Mouse (Mus musculus) liver, embryonic 15.5 days (tissue): ENCODE measurements around the gene A730071L15Rik. TPM values are rescaled to one million over a fixed set of nuclear protein-coding genes. Genes with fewer than 3 reads are reported as not detected.

Experiments used
- ATAC-seq: fragments of 200-750 bp; cut with Nextera tagmentation; 2 replicates; pipeline ENCODE4 v1.8.0; 2017; ENCODE audit warnings: moderate number of reproducible peaks, mild to moderate bottlenecking, moderate library complexity; ENCODE audit not compliant: insufficient read depth
- H3K27ac ChIP-seq: fragments of 300-500 bp; sonication (generic); replicated peaks from 2 replicates; pipeline ENCODE4 v1.5.1; 2015; ENCODE audit warnings: mild to moderate bottlenecking, inconsistent platforms
- H3K27me3 ChIP-seq: fragments of 300-500 bp; sonication (generic); 2 replicates; pipeline ENCODE4 v1.6.1; 2015; ENCODE audit warnings: mild to moderate bottlenecking, inconsistent platforms
- H3K36me3 ChIP-seq: fragments of 300-500 bp; sonication (generic); replicated peaks from 2 replicates; pipeline ENCODE4 v1.6.1; 2015; ENCODE audit warnings: moderate library complexity, mild to moderate bottlenecking, inconsistent platforms
- H3K4me1 ChIP-seq: fragments of 300-500 bp; sonication (generic); replicated peaks from 2 replicates; pipeline ENCODE4 v1.6.1; 2015; ENCODE audit warnings: inconsistent platforms
- H3K4me2 ChIP-seq: fragments of 300-500 bp; sonication (generic); 2 replicates; pipeline ENCODE4 v1.6.1; 2015; ENCODE audit warnings: moderate library complexity, mild to moderate bottlenecking, inconsistent platforms
- H3K4me3 ChIP-seq: fragments of 300-500 bp; sonication (generic); replicated peaks from 2 replicates; pipeline ENCODE4 v1.5.1; 2015; ENCODE audit warnings: mild to moderate bottlenecking, inconsistent platforms
- H3K9ac ChIP-seq: fragments of 300-500 bp; sonication (generic); 2 replicates; pipeline ENCODE4 v1.6.1; 2015; ENCODE audit warnings: moderate library complexity, mild to moderate bottlenecking, inconsistent platforms
- H3K9me3 ChIP-seq: fragments of 300-500 bp; sonication (generic); replicated peaks from 2 replicates; pipeline ENCODE4 v1.6.1; 2016; ENCODE audit warnings: inconsistent platforms
- WGBS: fragments of 180-500 bp; shearing (Covaris S2); methylation state at CpG from one replicate; pipeline ENCODE4 v1.1.7; 2015; ENCODE audit warnings: mixed read lengths; ENCODE audit not compliant: insufficient replicate concordance; 5-methylcytosine and 5-hydroxymethylcytosine counted together
- polyA plus RNA-seq: library from polyadenylated mRNA; unstranded; fragments of >200 nt; fragmentation: Nextera tagmentation; extraction: Ambion mirVana; gene quantifications from 2 replicates; pipeline ENCODE4 v1.2.1, GENCODE M21; 2015

Gene A730071L15Rik
- polyA plus RNA-seq, 1 experiment from 2014 or later, result 0.14 TPM

GRCm38 (mm10) chr11:6164781-6165180 is 35.0 kb upstream of the A730071L15Rik start:
- no peaks in the 10 kb centered on the region for H3K9me3 ChIP-seq
- H3K4me1 ChIP-seq, result peaks cover 32% of the 10 kb centered on the region
- H3K36me3 ChIP-seq, result no peaks in the 10 kb centered on the region
- peak overlapping the region; percentile 51; the same call in 1 of the 2 replicates for H3K27ac ChIP-seq
- no peaks in the 10 kb centered on the region for H3K27me3 ChIP-seq
- WGBS, result 81% methylated on average over 7 of the region's 7 CpGs
- no peak overlapping the region for H3K4me2 ChIP-seq
- ATAC-seq, result no peak
- H3K4me3 ChIP-seq, result no peak overlapping the region
- H3K9ac ChIP-seq, result no peak overlapping the region

- WGBS, result 75% methylated on average over 7 of the region's 7 CpGs
- Histone ChIP-seq H3K27ac (peak overlapping the region; percentile 51), H3K4me2 (no peak overlapping the region)
Observed at GRCm38 (mm10) chr11:6165391-6166081, 34.3 kb upstream of the A730071L15Rik start.

GRCm38 (mm10) chr11:6166351-6166750 is 33.5 kb upstream of the A730071L15Rik start:
- peaks cover 21% of the 10 kb centered on the region for H3K4me1 ChIP-seq
- no peaks in the 10 kb centered on the region for H3K36me3 ChIP-seq
- no peaks in the 10 kb centered on the region for H3K9me3 ChIP-seq
- WGBS, result 84% methylated on average over 12 of the region's 12 CpGs
- H3K27ac ChIP-seq, result no peak overlapping the region
- H3K27me3 ChIP-seq, result no peaks in the 10 kb centered on the region
- no peak overlapping the region for H3K4me3 ChIP-seq
- no peak for ATAC-seq
- H3K4me2 ChIP-seq, result no peak overlapping the region
- no peak overlapping the region for H3K9ac ChIP-seq

More at GRCm38 (mm10) chr11:6165391-6166081, 34.3 kb upstream of the A730071L15Rik start:
- Histone ChIP-seq H3K36me3 (no peaks in the 10 kb centered on the region), H3K4me3 (no peak overlapping the region), H3K9me3 (no peaks in the 10 kb centered on the region), H3K27me3 (no peaks in the 10 kb centered on the region), H3K4me1 (peaks cover 24% of the 10 kb centered on the region), H3K9ac (no peak overlapping the region)
- no peak for ATAC-seq

GRCm38 (mm10) chr11:6169041-6169663 is 30.7 kb upstream of the A730071L15Rik start:
- no peaks in the 10 kb centered on the region for H3K36me3 ChIP-seq
- H3K9me3 ChIP-seq, result no peaks in the 10 kb centered on the region
- WGBS, result 24% methylated on average over 2 of the region's 2 CpGs
- no peak for ATAC-seq
- no peak overlapping the region for H3K4me2 ChIP-seq
- H3K27me3 ChIP-seq, result no peaks in the 10 kb centered on the region
- no peak overlapping the region for H3K4me3 ChIP-seq
- peaks cover 18% of the 10 kb centered on the region; the same call in 1 of the 2 replicates for H3K4me1 ChIP-seq
- H3K27ac ChIP-seq, result no peak overlapping the region
- no peak overlapping the region for H3K9ac ChIP-seq

GRCm38 (mm10) chr11:6174719-6175118 is 25.1 kb upstream of the A730071L15Rik start:
- ATAC-seq, result no peak
- Histone ChIP-seq H3K27ac (no peak overlapping the region), H3K36me3 (no peaks in the 10 kb centered on the region), H3K4me2 (no peak overlapping the region), H3K9me3 (no peaks in the 10 kb centered on the region), H3K27me3 (no peaks in the 10 kb centered on the region), H3K9ac (no peak overlapping the region), H3K4me3 (no peak overlapping the region), H3K4me1 (peaks cover 32% of the 10 kb centered on the region)
- 20% methylated on average over 7 of the region's 7 CpGs for WGBS

- H3K4me1 ChIP-seq, result peaks cover 32% of the 10 kb centered on the region
- no peaks in the 10 kb centered on the region for H3K9me3 ChIP-seq
- H3K36me3 ChIP-seq, result no peaks in the 10 kb centered on the region
- H3K27ac ChIP-seq, result no peak overlapping the region
- H3K9ac ChIP-seq, result no peak overlapping the region
- H3K4me2 ChIP-seq, result no peak overlapping the region
- no peak for ATAC-seq
- H3K4me3 ChIP-seq, result no peak overlapping the region
- 54% methylated on average over 1 of the region's 1 CpGs for WGBS
- H3K27me3 ChIP-seq, result no peaks in the 10 kb centered on the region
Observed at GRCm38 (mm10) chr11:6175506-6175905, 24.3 kb upstream of the A730071L15Rik start.

GRCm38 (mm10) chr11:6177781-6178420 is 21.9 kb upstream of the A730071L15Rik start:
- no peaks in the 10 kb centered on the region for H3K36me3 ChIP-seq
- no peak overlapping the region for H3K27ac ChIP-seq
- no peak overlapping the region for H3K4me2 ChIP-seq
- no peaks in the 10 kb centered on the region for H3K9me3 ChIP-seq
- peaks cover 34% of the 10 kb centered on the region for H3K4me1 ChIP-seq
- no peak overlapping the region for H3K4me3 ChIP-seq
- WGBS, result 68% methylated on average over 8 of the region's 8 CpGs
- no peaks in the 10 kb centered on the region for H3K27me3 ChIP-seq
- no peak overlapping the region for H3K9ac ChIP-seq
- no peak for ATAC-seq

- H3K27ac ChIP-seq, result no peak overlapping the region; the same call in 1 of the 2 replicates
- no peak overlapping the region for H3K9ac ChIP-seq
- no peaks in the 10 kb centered on the region for H3K36me3 ChIP-seq
- H3K4me2 ChIP-seq, result no peak overlapping the region
- H3K4me1 ChIP-seq, result peaks cover 36% of the 10 kb centered on the region
- H3K27me3 ChIP-seq, result no peaks in the 10 kb centered on the region
- ATAC-seq, result no peak
- no peaks in the 10 kb centered on the region for H3K9me3 ChIP-seq
- WGBS, result 11% methylated on average over 2 of the region's 2 CpGs
- no peak overlapping the region for H3K4me3 ChIP-seq
Observed at GRCm38 (mm10) chr11:6178673-6179166, 21.1 kb upstream of the A730071L15Rik start.

GRCm38 (mm10) chr11:6179194-6179593 is 20.6 kb upstream of the A730071L15Rik start:
- no peak for ATAC-seq
- Histone ChIP-seq H3K4me3 (no peak overlapping the region), H3K27ac (no peak overlapping the region; the same call in 1 of the 2 replicates), H3K4me1 (peaks cover 40% of the 10 kb centered on the region), H3K36me3 (no peaks in the 10 kb centered on the region), H3K9ac (no peak overlapping the region), H3K9me3 (no peaks in the 10 kb centered on the region), H3K27me3 (no peaks in the 10 kb centered on the region), H3K4me2 (no peak overlapping the region)
- 18% methylated on average over 8 of the region's 8 CpGs for WGBS

- no peak for ATAC-seq
- 56% methylated on average over 6 of the region's 6 CpGs for WGBS
- no peaks in the 10 kb centered on the region for H3K9me3 ChIP-seq
Observed at GRCm38 (mm10) chr11:6180811-6181399, 18.9 kb upstream of the A730071L15Rik start.

GRCm38 (mm10) chr11:6183246-6183645 is 16.6 kb upstream of the A730071L15Rik start:
- H3K9ac ChIP-seq, result no peak overlapping the region
- 0 out of 2 replicates have a peak, but pooled peaks cover 3% of the 10 kb centered on the region for H3K36me3 ChIP-seq
- 59% methylated on average over 2 of the region's 2 CpGs for WGBS
- no peak overlapping the region for H3K4me2 ChIP-seq
- H3K9me3 ChIP-seq, result no peaks in the 10 kb centered on the region
- no peak for ATAC-seq
- H3K27me3 ChIP-seq, result no peaks in the 10 kb centered on the region
- peaks cover 38% of the 10 kb centered on the region for H3K4me1 ChIP-seq
- H3K4me3 ChIP-seq, result no peak overlapping the region
- H3K27ac ChIP-seq, result no peak overlapping the region

More at GRCm38 (mm10) chr11:6180811-6181399, 18.9 kb upstream of the A730071L15Rik start:
- Histone ChIP-seq H3K27ac (no peak overlapping the region), H3K36me3 (0 out of 2 replicates have a peak, but pooled peaks cover under 1% of the 10 kb centered on the region), H3K4me1 (peaks cover 42% of the 10 kb centered on the region), H3K4me3 (no peak overlapping the region), H3K4me2 (no peak overlapping the region), H3K27me3 (no peaks in the 10 kb centered on the region), H3K9ac (no peak overlapping the region)
